Mouse (Mus musculus) testis, postnatal 14 days (tissue): ENCODE measurements at regions not wholly inside any gene's neighbourhood (a gene's known extent, or its start where the extent isn't known, plus 50 kb on each side); places are given as distances from the start of the nearest gene placed in this dataset.

Experiments used
- DNase-seq: peaks from one replicate; pipeline ENCODE4 v3.0.0; 2021; ENCODE audit warnings: low spot score

- DNase-seq: no peak
Observed at GRCm38 (mm10) chr5:75248279-75248678, 96.2 kb downstream of the Pdgfra start.

- DNase-seq: no peak
Observed at GRCm38 (mm10) chr5:75249671-75250070, 97.6 kb downstream of the Pdgfra start.

GRCm38 (mm10) chr5:75253349-75253748, 101.3 kb downstream of the Pdgfra start:
- no peak for DNase-seq

- no peak for DNase-seq
Observed at GRCm38 (mm10) chr5:75253830-75254229, 101.7 kb downstream of the Pdgfra start.

GRCm38 (mm10) chr5:75256186-75256585, 104.1 kb downstream of the Pdgfra start:
- DNase-seq: peak; percentile 48

GRCm38 (mm10) chr5:75257067-75257466, 105.0 kb downstream of the Pdgfra start:
- DNase-seq: no peak

- DNase-seq: no peak
Observed at GRCm38 (mm10) chr5:75260247-75260646, 108.2 kb downstream of the Pdgfra start.

GRCm38 (mm10) chr5:75266111-75266676, 114.1 kb downstream of the Pdgfra start:
- no peak for DNase-seq

- DNase-seq: no peak
Observed at GRCm38 (mm10) chr5:75266871-75267270, 114.8 kb downstream of the Pdgfra start.

- DNase-seq: no peak
Observed at GRCm38 (mm10) chr5:75267766-75268165, 115.7 kb downstream of the Pdgfra start.

GRCm38 (mm10) chr5:75278041-75278440, 125.9 kb downstream of the Pdgfra start:
- DNase-seq: no peak

- no peak for DNase-seq
Observed at GRCm38 (mm10) chr5:75279561-75280171, 127.6 kb downstream of the Pdgfra start.

GRCm38 (mm10) chr5:75280698-75281097, 128.6 kb downstream of the Pdgfra start:
- DNase-seq: no peak

GRCm38 (mm10) chr5:75281510-75281909, 129.4 kb downstream of the Pdgfra start:
- no peak for DNase-seq

- DNase-seq: no peak
Observed at GRCm38 (mm10) chr5:75282617-75283016, 130.5 kb downstream of the Pdgfra start.

- no peak for DNase-seq
Observed at GRCm38 (mm10) chr5:75283841-75284240, 131.7 kb downstream of the Pdgfra start.

GRCm38 (mm10) chr5:75285950-75286349, 133.9 kb downstream of the Pdgfra start:
- DNase-seq: no peak

- no peak for DNase-seq
Observed at GRCm38 (mm10) chr5:75295676-75296075, 143.6 kb downstream of the Pdgfra start.

- DNase-seq: no peak
Observed at GRCm38 (mm10) chr5:75312897-75313296, 160.8 kb downstream of the Pdgfra start.

GRCm38 (mm10) chr5:75315956-75316355, 163.9 kb downstream of the Pdgfra start:
- DNase-seq: no peak

GRCm38 (mm10) chr5:75320536-75320935, 168.4 kb downstream of the Pdgfra start:
- no peak for DNase-seq

- no peak for DNase-seq
Observed at GRCm38 (mm10) chr5:75334050-75334449, 182.0 kb downstream of the Pdgfra start.

GRCm38 (mm10) chr5:75336454-75336853, 184.4 kb downstream of the Pdgfra start:
- no peak for DNase-seq

GRCm38 (mm10) chr5:75338439-75338838, 186.3 kb downstream of the Pdgfra start:
- DNase-seq: peak; percentile 15
